Mouse (Mus musculus) thymus, postnatal 36 days (tissue): ENCODE measurements around the gene Mypop.
A peak's percentile ranks its signal among the peaks of the same experiment; 100 is the strongest.

Source experiments
- DNase-seq, 2 experiments: peaks; one replicate each; pipeline ENCODE4 v3.0.0; 2022; ENCODE audit warnings: mixed read lengths in 2 of 2

The Mypop gene

GRCm38 (mm10) chr7:18990601-18991295, at the start of gene Mypop:
TSS of gene Mypop (plus strand) at chr7:18991245.
- peak; percentile 98 to 99 for DNase-seq

DNA sequence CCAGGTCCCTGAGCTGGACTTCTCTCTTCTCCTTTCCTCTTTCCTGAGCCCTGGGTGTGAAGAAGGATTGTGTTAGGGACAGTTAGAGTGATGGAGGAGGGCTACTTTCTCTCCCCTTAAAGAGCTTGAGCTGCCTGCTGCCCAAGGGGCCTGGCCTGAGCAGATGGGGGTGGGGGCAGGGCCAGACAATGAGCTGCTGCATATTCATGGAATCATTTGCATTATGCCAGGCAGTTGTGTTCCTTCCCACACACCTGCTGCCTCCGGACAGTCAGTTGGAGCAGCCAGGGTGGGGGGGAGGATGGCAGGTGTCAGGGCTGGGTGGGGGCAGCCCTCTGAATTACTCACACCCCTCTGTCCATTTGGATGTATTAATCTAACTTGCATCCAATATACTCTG, 48.7 kb upstream of the Mypop start:
- no peak for DNase-seq

- DNase-seq, result no peak
Observed at GRCm38 (mm10) chr7:18942815-18943214, 48.2 kb upstream of the Mypop start.

DNA sequence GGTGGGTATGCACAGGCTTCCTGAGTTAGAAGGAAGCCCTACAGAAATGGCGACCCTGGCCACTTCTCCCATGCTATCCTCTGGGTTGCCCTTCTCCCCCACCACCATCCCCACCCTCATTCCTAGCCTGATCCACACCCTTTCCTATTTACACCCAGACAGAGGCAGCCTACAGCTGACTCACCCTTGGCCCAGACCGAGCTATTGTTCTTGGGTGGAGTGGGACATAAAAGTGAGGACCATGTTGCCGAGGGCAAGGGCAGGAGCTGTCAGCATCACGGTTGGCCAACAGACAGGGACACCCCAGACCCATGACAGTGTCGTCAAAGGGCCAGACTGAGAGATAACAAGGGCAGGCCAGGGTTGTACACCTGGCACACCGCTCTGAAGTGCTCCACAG, 42.9 kb upstream of the Mypop start:
- DNase-seq, result no peak

- no peak for DNase-seq
Observed at GRCm38 (mm10) chr7:18949781-18950522, 41.1 kb upstream of the Mypop start.

- no peak for DNase-seq
Observed at GRCm38 (mm10) chr7:18950523-18951315, 40.3 kb upstream of the Mypop start.

GRCm38 (mm10) chr7:18951397-18951796, 39.6 kb upstream of the Mypop start:
- peak; percentile 17 to 28 for DNase-seq

DNA sequence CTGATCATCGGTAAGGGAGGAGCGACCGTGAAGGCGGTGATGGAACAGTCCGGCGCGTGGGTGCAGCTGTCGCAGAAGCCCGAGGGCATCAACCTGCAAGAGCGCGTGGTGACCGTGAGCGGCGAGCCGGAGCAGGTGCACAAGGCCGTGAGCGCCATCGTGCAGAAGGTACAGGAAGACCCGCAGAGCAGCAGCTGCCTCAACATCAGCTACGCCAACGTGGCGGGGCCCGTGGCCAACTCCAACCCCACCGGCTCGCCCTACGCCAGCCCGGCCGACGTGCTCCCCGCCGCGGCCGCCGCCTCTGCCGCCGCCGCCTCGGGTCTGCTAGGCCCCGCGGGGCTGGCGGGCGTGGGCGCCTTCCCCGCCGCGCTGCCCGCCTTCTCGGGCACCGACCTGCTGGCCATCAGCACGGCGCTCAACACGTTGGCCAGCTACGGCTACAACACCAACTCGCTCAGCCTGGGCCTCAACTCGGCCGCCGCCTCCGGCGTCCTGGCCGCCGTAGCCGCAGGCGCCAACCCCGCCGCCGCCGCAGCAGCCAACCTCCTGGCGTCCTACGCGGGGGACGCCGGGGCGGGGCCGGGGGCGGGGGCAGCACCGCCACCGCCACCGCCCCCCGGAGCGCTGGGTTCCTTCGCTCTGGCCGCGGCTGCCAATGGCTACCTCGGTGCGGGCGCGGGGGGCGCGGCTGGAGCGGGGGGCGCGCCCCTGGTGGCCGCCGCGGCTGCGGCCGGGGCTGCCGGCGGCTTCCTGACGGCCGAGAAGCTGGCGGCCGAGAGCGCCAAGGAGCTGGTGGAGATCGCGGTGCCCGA, 33.3 kb upstream of the Mypop start:
- DNase-seq, result peak; percentile 6 to 13

DNA sequence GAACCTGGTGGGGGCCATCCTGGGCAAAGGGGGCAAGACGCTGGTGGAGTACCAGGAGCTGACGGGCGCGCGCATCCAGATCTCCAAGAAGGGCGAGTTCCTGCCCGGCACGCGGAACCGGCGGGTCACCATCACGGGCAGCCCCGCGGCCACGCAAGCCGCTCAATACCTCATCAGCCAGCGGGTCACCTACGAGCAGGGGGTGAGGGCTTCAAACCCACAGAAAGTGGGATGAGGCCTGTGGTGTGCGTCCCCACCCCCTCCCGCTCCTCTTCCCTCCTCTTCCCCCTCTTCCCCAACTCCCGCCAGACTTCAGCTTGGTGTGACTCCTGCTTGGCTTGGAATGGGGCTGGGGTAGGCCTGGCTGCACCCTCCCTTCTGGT, 32.7 kb upstream of the Mypop start:
- DNase-seq, result no peak

DNA sequence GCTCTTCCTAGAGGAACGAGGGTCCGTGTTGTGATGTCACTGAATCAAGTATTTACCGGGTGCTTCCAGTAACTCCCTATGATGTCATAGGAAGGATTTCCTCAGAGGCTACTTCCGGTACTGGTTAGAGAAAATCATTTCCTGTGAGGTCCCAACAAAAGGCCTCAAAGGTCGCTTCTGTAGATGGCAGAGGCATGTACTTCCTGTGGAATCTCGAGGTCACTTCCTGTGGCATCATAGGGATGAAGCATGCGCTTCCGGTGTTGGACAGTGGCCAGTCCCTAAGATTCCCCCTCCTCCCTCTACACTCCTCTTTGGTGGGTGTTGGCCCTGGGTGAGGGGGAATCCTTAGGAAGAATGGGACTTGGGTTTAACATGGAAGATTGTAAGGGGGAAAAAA, 31.6 kb upstream of the Mypop start:
- DNase-seq, result no peak

- no peak for DNase-seq
Observed at GRCm38 (mm10) chr7:18962171-18962792, 28.8 kb upstream of the Mypop start.

DNA sequence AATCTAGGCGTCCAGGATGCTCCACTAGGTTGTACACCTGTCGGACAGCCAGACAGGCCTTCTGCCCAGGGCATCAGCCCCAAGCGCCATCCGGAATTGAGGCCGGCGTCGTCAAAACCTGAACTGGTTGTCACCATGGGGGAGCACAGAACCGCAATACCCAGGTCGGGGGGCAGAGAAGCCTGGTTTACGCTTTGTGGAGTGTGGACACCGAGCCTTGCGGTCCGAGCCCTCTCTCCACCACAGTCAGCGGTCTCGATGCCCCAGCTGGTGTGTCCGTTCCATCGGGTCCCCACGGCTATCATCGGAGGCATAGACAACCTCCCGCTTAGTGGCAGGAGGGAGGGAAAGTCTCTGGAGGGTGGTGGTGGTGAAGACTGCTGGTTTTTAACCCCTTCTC, 28.2 kb upstream of the Mypop start:
- no peak for DNase-seq

- DNase-seq, result no peak
Observed at GRCm38 (mm10) chr7:18963294-18963843, 27.7 kb upstream of the Mypop start.

DNA sequence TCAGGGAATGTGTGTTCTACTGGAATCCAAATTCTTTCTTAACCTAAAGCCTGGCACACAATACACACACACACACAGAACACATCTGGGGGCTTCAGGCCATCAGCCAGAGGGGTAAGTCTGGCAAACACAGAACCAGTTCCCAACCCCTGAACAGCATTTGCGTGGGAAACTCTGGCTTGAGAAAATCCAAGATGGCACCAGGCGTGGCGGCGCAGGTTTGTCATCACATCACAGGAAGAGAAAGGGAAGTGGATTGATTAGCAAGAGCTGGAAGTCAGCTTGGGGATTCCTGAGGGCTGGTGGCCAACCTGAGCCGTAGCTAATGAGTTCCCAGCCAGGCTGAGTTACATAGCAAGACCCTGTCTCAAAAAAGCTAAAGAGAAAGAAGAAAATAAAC, 25.7 kb upstream of the Mypop start:
- no peak for DNase-seq

DNA sequence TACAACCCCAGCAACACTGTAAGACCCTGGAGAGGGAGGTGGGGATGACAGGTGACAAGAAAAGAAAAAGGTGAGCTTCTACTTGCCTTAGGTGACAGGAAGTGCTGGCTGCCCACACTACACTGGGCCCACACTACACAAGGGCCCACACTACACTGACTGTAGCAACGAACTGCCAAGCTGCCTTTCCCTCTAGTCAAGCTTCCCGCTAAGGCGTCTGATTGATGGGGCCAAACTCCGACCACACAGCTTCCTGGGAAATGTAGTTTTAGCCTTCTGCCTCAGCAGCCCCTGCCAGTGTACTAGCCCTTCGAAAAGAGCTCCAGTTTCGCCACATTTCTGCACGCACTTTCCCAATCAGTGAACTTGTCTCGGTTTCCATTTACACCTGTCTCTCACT, 23.4 kb upstream of the Mypop start:
- no peak for DNase-seq

GRCm38 (mm10) chr7:18970956-18971355, 20.1 kb upstream of the Mypop start:
- DNase-seq, result peak in 1 of 2 experiments; percentile 12

DNA sequence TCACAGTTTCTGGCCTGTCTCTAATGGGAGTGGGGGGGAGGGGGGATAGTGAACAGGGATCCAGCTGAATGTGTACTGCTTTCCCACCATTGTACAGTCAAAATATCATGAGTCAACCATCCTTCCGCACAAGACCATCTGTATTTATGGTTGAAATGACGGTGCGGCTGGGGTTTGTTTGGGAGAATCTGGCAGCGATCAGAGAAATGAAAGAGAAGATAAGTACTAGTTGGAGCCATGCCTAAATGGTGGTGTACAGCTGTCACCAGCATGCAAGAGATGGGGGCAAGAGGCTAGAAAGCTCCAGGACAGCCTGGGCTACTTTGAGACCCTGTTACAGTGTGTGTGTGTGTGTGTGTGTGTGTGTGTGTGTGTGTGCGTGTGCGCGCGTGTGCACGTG, 12.7 kb upstream of the Mypop start:
- DNase-seq, result no peak

DNA sequence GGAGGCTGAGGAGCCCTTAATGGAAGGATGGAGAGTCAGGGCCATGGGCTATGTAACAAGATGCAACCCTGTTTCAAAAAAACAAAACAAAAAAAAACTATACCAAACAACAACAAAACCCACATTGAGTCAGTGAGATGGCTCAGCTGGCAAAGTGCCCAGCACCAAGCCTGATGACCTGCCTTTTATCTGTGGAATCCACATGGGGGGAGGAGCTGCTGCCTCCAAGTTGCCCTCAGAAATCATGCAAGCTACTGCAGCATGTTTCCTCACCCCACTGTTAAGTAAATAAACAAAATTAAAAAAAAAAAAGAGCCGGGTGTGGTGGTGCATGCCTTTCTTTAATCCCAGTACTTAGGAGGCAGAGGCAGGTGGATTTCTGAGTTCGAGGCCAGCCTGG, 4.5 kb upstream of the Mypop start:
- no peak for DNase-seq

DNA sequence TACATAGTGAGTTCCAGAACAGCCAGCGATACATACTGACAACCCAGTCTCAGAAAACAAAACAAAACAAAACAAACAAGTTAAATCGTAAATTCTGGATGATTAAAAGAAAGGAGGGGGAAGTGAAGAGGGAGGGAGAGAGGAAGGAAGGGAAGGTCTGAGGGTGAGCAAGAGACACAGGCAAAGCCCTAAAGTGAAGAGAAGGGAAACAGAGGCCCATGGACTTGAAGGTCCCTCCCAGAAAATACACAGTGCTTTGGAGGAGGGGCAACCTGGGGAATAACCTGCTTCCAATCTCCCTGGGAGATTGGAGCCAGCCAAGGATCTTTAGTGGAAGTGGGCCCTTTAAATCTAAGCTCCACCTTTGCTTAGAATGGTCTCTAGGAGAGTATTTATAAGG, 3.9 kb upstream of the Mypop start, which contains the start of gene Nanos2:
Gene Nanos2, plus strand, starts transcription at position 301 of the 400 bp plus-strand sequence.
- DNase-seq, result no peak

DNA sequence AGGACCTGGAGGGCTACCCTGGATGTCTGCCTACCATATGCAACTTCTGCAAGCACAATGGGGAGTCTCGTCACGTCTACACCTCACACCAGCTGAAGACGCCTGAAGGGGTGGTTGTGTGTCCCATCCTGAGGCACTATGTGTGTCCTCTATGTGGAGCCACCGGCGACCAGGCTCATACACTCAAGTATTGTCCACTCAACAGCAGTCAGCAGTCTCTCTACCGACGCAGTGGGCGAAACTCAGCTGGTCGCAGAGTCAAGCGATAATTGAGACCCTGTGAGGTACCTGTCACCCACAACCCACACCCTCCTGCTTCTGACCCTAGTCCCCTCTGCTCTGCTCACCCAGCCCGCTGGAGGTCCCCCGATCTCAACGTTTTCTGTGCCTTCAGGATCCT, 3.3 kb upstream of the Mypop start:
- no peak for DNase-seq

- DNase-seq, result no peak
Observed at GRCm38 (mm10) chr7:18988780-18989179, 2.3 kb upstream of the Mypop start.

DNA sequence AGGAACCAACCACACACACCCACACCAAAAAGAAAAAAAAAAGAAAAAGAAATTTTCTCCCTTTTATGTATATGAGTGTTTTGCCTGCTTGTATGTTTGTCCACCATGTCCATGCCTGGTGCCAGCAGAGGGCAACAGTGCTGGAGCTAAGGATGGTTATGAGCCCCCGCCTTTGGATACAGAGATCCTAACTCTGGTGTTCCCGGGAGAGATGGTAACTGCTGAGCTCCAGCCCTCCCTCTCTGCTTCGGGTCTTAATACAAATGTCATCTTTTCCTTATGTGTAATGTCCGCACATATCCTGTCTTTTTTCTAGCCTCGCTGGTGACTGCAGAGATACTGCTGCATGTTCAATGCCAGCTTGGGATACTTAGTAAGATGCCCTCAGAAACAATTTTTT, 1.1 kb upstream of the Mypop start:
- no peak for DNase-seq
